Mouse (Mus musculus): ENCODE results near the gene Sptbn1.

GRCm38 (mm10) chr11:30095212-30095773 is 172.7 kb downstream of the Sptbn1 start:
- TF ChIP-seq CTCF (IDR thresholded peaks at IDR 0.05; ENCODE audit: low read depth): no peak
- no peak for TF ChIP-seq EP300 (IDR thresholded peaks at IDR 0.05; ENCODE audit: low read depth)

Data from heart, postnatal 0 days (tissue).